Mouse (Mus musculus) ES-E14 (cell line): ENCODE data around the gene Wdr95.

ENCODE experiments used
- CHD2 ChIP-seq: IDR thresholded peaks from 2 replicates; pipeline ENCODE4 v1.6.1; 2014; ENCODE audit warnings: mild to moderate bottlenecking, low read depth, low read length, inconsistent platforms
- HCFC1 ChIP-seq: IDR thresholded peaks from 2 replicates; pipeline ENCODE4 v1.6.1; 2012; ENCODE audit warnings: low read length, inconsistent platforms, borderline replicate concordance; ENCODE audit not compliant: insufficient read depth
- MAFK ChIP-seq: IDR thresholded peaks from 2 replicates; pipeline ENCODE4 v1.6.1; 2014; ENCODE audit warnings: mild to moderate bottlenecking, low read depth, low read length, inconsistent platforms; ENCODE audit not compliant: insufficient read depth
- ZNF384 ChIP-seq: IDR thresholded peaks from 2 replicates; pipeline ENCODE4 v1.6.1; 2012; ENCODE audit warnings: low read depth, low read length, inconsistent platforms

DNA sequence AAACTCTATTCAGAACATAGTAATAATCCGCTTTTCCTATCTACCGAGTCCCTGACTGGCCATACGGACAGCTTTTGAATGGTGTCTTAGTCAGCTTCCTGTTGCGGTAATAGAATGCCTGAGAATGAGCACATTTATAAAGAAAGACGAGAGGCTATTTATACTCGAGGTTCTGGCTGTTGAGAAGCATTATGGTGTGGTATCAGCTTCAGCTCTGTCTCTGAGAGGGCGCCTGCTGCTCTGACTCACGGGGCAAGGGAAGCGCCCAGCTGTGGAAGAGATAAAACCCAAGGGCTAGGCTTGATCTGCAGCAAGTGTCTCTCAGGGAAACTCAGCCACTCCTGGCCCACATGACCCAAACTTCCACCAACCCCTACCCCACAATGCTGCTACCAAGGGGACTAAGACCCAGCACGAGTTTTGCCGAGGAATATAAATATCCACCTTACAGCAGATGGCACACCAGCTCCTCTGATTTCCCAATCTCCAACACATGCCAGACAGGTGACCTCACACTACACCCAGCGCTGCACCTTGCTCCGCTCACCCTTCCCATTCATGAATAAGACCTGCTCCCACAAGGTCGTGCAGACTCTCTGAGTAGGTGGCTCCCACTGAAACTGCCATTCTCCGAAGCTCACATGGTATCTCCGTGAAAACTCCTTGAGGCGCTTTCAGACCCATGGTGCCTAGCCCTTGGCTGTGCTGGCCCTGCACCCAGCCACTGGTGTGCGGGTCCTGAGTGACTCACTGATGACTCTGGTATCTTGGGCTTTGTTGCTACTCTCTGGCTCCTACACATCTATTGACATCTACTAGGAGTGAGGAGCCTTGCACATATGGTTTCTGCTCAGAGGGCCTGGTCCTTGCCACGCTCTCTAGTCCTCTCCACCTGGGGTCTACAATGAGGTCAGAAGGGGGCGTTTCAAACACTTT is 20.1 kb upstream of the Wdr95 start:
- TF ChIP-seq CHD2, result no peak
- no peak for TF ChIP-seq ZNF384
- TF ChIP-seq HCFC1, result no peak
- TF ChIP-seq MAFK, result no peak
